Mouse (Mus musculus): ENCODE data around the gene Otub1. TPM values are rescaled to one million over a fixed set of nuclear protein-coding genes. Genes with fewer than 3 reads are reported as not detected.

Otub1 gene
- polyA plus RNA-seq, 1 experiment from 2014 or later: 121 TPM

DNA sequence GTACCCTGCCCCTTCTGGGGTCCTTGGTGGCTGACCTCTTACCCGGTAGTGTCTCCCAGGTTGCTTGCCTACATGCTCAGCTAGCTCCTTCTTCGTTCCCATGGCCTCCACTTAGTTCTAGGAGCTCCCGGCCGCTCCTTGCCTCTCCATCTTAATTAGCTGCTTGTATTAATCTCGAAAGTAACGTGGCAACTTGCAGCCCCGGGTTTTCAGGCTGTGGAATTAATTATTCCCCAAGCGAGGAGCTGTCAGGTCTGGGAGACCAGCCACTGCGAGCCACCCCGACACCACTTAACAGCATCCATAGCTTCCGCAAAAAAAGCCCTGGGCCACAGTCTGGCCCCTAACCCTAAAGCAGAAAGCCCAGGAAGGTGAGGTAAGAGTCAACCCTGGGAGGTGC lies 22.7 kb downstream of the Otub1 start:
- Histone ChIP-seq H3K9ac (ENCODE audit: low read length) (no peak overlapping the region), H3K27ac (replicated peaks) (no peak overlapping the region), H3K9me3 (ENCODE audit: control insufficient read depth, low read length) (no peaks in the 10 kb centered on the region), H3K27me3 (ENCODE audit: control insufficient read depth, insufficient read depth, low read length) (no peaks in the 10 kb centered on the region), H3K4me1 (replicated peaks; ENCODE audit: control insufficient read depth, insufficient read depth) (0 out of 2 replicates have a peak, but pooled peaks cover 3% of the 10 kb centered on the region), H3K4me3 (ENCODE audit: low read depth, low read length) (no peak overlapping the region), H3K4me2 (replicated peaks; ENCODE audit: low read depth) (no peak overlapping the region), H3K36me3 (ENCODE audit: control insufficient read depth, insufficient read depth, low read length) (no peaks in the 10 kb centered on the region)
- DNase-seq (ENCODE audit: low spot score): no peak
- no peak for ATAC-seq (ENCODE audit: low FRiP score, low TSS enrichment)
- WGBS: 71% methylated on average over 11 of the region's 11 CpGs
- TF ChIP-seq CTCF (IDR thresholded peaks at IDR 0.05; ENCODE audit: low read depth) (no peak), EP300 (optimal IDR thresholded peaks at IDR 0.05) (no peak)

DNA sequence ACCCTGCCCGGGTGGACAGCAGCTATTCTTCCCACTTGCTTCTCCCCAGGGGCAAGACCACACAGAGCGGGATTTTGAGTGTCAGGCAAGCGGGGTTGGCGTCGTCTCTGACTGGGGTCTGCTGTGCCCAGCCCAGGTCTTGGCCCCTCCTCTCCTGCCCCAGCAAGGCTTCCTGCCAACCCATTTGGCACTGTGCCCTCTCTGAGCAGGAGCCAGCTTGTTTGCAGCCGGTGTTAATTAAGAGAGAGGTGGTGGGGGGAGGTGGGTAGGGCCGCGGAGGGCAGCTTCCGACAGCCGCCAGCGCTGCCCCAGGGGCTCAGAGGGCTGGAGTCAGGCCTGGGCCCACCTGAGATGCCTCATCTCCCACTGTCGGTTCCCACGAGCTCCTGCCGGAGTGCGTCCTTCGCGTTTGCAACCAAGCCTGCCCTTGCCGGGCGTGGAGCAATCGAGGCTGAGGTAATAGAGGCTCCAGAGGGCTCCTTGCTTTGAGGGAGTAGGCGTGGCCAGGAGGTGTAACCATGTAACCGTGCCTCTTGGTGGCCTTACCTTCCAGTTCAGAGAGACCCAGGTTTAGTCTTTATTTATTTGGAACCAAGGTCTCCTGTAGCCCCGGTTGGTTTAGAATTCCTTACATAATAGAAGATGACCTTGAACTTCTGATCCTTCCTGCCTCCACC lies 23.7 kb downstream of the Otub1 start:
- no peaks in the 10 kb centered on the region for H3K36me3 ChIP-seq (ENCODE audit: control insufficient read depth, insufficient read depth, low read length)
- H3K4me1 ChIP-seq (replicated peaks; ENCODE audit: control insufficient read depth, insufficient read depth): 0 out of 2 replicates have a peak, but pooled peaks cover 3% of the 10 kb centered on the region
- peak overlapping the region; percentile 54 for H3K4me2 ChIP-seq (replicated peaks; ENCODE audit: low read depth)
- DNase-seq (ENCODE audit: low spot score) (peak; percentile 81), ATAC-seq (ENCODE audit: low FRiP score, low TSS enrichment) (peak; percentile 70)
- WGBS: 11% methylated on average over 23 of the region's 23 CpGs
- H3K9ac ChIP-seq (ENCODE audit: low read length): peak overlapping the region; percentile 48; the same call in 1 of the 2 replicates
- H3K27me3 ChIP-seq (ENCODE audit: control insufficient read depth, insufficient read depth, low read length): no peaks in the 10 kb centered on the region
- H3K9me3 ChIP-seq (ENCODE audit: control insufficient read depth, low read length): no peaks in the 10 kb centered on the region
- H3K4me3 ChIP-seq (ENCODE audit: low read depth, low read length): peak overlapping the region; percentile 17; the same call in 1 of the 2 replicates
- peak overlapping the region; percentile 61 for H3K27ac ChIP-seq (replicated peaks)
- TF ChIP-seq EP300 (optimal IDR thresholded peaks at IDR 0.05) (no peak), CTCF (IDR thresholded peaks at IDR 0.05; ENCODE audit: low read depth) (no peak)

DNA sequence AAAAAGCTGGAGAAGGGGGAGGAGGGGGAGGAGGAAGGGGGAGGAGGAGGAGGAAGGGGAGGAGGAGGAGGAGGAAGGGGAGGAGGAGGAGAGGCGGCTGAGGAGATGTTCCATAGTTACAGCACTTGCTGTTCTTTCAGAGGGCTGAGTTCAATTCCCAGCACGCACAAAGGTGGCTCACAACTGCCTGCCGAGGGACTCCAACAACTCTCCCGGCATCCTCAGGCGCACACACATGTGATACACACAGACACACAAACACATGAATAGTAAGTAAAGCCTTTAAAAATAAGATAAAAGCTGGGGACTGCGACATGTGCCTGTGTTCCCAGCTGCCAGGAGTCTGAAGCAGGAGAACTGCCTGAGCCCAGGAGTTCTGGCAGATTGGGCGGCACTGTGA lies 24.6 kb downstream of the Otub1 start:
- no peak overlapping the region for H3K4me3 ChIP-seq (ENCODE audit: low read depth, low read length)
- no peaks in the 10 kb centered on the region for H3K36me3 ChIP-seq (ENCODE audit: control insufficient read depth, insufficient read depth, low read length)
- no peak for DNase-seq (ENCODE audit: low spot score)
- no peak for ATAC-seq (ENCODE audit: low FRiP score, low TSS enrichment)
- no peak overlapping the region for H3K27ac ChIP-seq (replicated peaks)
- no peak overlapping the region for H3K9ac ChIP-seq (ENCODE audit: low read length)
- H3K4me1 ChIP-seq (replicated peaks; ENCODE audit: control insufficient read depth, insufficient read depth): 0 out of 2 replicates have a peak, but pooled peaks cover 3% of the 10 kb centered on the region
- H3K9me3 ChIP-seq (ENCODE audit: control insufficient read depth, low read length): no peaks in the 10 kb centered on the region
- H3K27me3 ChIP-seq (ENCODE audit: control insufficient read depth, insufficient read depth, low read length): no peaks in the 10 kb centered on the region
- whole genome bisulfite sequencing: 60% methylated on average over 7 of the region's 7 CpGs
- no peak overlapping the region for H3K4me2 ChIP-seq (replicated peaks; ENCODE audit: low read depth)
- TF ChIP-seq EP300 (optimal IDR thresholded peaks at IDR 0.05) (no peak), CTCF (IDR thresholded peaks at IDR 0.05; ENCODE audit: low read depth) (no peak)

DNA sequence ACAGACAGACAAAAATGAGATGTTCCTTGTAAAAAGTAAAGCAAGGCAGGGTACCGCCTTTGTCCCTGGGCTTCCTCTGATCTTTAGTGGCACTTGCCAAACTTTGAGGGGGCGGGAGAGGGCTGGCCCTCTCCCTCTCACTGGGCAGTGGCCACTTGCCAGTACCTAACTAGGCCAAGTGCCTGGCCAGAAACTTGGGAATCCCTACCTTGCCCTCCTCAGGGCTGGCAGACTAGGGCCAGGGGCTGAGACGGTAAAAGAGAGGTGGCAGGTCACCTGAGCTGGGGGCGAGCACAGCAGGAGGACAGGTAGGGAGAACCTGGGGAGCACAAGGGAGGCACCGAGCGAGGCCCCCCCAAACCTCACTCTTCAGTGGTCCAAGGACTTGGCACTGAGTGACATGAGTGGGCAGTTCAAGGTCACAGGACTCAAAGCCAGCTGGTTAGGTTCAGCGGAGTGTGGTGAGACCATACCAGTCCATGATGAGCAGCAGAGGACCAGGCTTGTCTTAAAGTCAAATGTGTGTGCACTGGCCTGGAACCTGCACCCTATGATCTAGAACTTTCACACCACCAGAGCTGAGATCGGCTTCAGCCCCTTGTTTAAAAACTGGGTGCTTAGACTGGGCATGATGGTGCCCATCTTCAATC lies 25.2 kb downstream of the Otub1 start:
- ATAC-seq (ENCODE audit: low FRiP score, low TSS enrichment) (no peak), DNase-seq (ENCODE audit: low spot score) (no peak)
- H3K9me3 ChIP-seq (ENCODE audit: control insufficient read depth, low read length): no peaks in the 10 kb centered on the region
- 0 out of 2 replicates have a peak, but pooled peaks cover 3% of the 10 kb centered on the region for H3K4me1 ChIP-seq (replicated peaks; ENCODE audit: control insufficient read depth, insufficient read depth)
- 93% methylated on average over 8 of the region's 8 CpGs for WGBS
- no peak overlapping the region for H3K27ac ChIP-seq (replicated peaks)
- H3K4me3 ChIP-seq (ENCODE audit: low read depth, low read length): no peak overlapping the region
- no peak overlapping the region for H3K9ac ChIP-seq (ENCODE audit: low read length)
- no peaks in the 10 kb centered on the region for H3K27me3 ChIP-seq (ENCODE audit: control insufficient read depth, insufficient read depth, low read length)
- H3K4me2 ChIP-seq (replicated peaks; ENCODE audit: low read depth): no peak overlapping the region
- no peaks in the 10 kb centered on the region for H3K36me3 ChIP-seq (ENCODE audit: control insufficient read depth, insufficient read depth, low read length)
- TF ChIP-seq CTCF (IDR thresholded peaks at IDR 0.05; ENCODE audit: low read depth) (no peak), EP300 (optimal IDR thresholded peaks at IDR 0.05) (no peak)

DNA sequence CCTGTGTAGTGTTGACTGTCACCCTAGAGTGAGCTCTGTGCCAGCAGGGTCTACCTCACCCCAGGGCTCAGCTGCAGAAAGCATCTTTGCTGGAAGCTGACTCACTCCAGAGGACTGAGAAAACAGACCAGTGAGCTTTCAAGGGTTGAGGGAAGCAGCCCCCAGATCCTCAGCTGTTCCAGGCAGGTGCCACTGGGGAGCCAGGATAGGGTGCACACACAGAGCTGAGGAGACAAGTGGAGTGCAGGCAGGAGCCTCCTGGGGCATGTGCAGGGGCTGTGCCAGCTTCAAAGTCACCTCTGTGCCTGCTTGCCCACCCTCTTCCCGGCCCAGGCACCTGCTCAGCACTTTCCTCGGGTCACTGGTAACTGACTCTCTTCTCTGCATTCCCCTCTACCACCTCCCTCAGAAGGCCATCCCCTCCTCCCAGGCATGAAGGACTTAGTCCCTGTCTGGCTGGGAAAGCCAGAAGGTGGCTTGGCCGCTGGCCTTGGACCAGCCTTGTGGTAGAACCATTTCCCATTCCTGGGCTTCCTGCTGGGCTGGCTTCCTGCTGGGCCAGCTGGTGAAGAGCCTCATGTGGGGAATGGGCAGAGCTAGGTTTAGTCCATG lies 27.2 kb downstream of the Otub1 start:
- no peak overlapping the region for H3K9ac ChIP-seq (ENCODE audit: low read length)
- no peaks in the 10 kb centered on the region for H3K27me3 ChIP-seq (ENCODE audit: control insufficient read depth, insufficient read depth, low read length)
- H3K9me3 ChIP-seq (ENCODE audit: control insufficient read depth, low read length): no peaks in the 10 kb centered on the region
- H3K4me2 ChIP-seq (replicated peaks; ENCODE audit: low read depth): no peak overlapping the region
- no peak overlapping the region for H3K4me3 ChIP-seq (ENCODE audit: low read depth, low read length)
- ATAC-seq (ENCODE audit: low FRiP score, low TSS enrichment) (no peak; the same call in 1 of the 2 replicates), DNase-seq (ENCODE audit: low spot score) (no peak)
- no peak for TF ChIP-seq CTCF (IDR thresholded peaks at IDR 0.05; ENCODE audit: low read depth)
- no peak for TF ChIP-seq EP300 (optimal IDR thresholded peaks at IDR 0.05)
- 0 out of 2 replicates have a peak overlapping the region, but pooled peaks have one; percentile 24 for H3K27ac ChIP-seq (replicated peaks)
- 67% methylated on average over 3 of the region's 3 CpGs for WGBS
- no peaks in the 10 kb centered on the region for H3K36me3 ChIP-seq (ENCODE audit: control insufficient read depth, insufficient read depth, low read length)
- H3K4me1 ChIP-seq (replicated peaks; ENCODE audit: control insufficient read depth, insufficient read depth): 0 out of 2 replicates have a peak, but pooled peaks cover 3% of the 10 kb centered on the region

Data from stomach, postnatal 0 days (tissue).